Mouse (Mus musculus) embryonic facial prominence, embryonic 14.5 days (tissue): ENCODE results near the gene Emc8. TPM values are rescaled to one million over a fixed set of nuclear protein-coding genes. Genes with fewer than 3 reads are reported as not detected.

Experiments used
- ATAC-seq: fragments of 200-750 bp; cut with Nextera tagmentation; 2 replicates; pipeline ENCODE4 v1.8.0; 2017; ENCODE audit warnings: low read depth, moderate number of reproducible peaks, moderate TSS enrichment
- DNase-seq: peaks from one replicate; pipeline ENCODE4 v3.0.0-alpha.2; 2015; ENCODE audit warnings: low spot score
- H3K27ac ChIP-seq: fragments of 300-500 bp; sonication (generic); replicated peaks from 2 replicates; pipeline ENCODE4 v1.5.1; 2014; ENCODE audit warnings: low read depth, mild to moderate bottlenecking, low read length, moderate library complexity
- H3K27me3 ChIP-seq: fragments of 300-500 bp; sonication (generic); replicated peaks from 2 replicates; pipeline ENCODE4 v1.6.1; 2014; ENCODE audit warnings: low read length; ENCODE audit not compliant: control insufficient read depth, insufficient read depth
- H3K36me3 ChIP-seq: fragments of 300-500 bp; sonication (generic); 2 replicates; pipeline ENCODE4 v1.6.1; 2014; ENCODE audit warnings: low read length, mixed read lengths; ENCODE audit not compliant: control insufficient read depth, insufficient read depth
- H3K4me1 ChIP-seq: fragments of 300-500 bp; sonication (generic); 2 replicates; pipeline ENCODE4 v1.6.1; 2014; ENCODE audit warnings: antibody characterized with exemption, low read length; ENCODE audit not compliant: control insufficient read depth, insufficient read depth
- H3K4me2 ChIP-seq: fragments of 300-500 bp; sonication (generic); 2 replicates; pipeline ENCODE4 v1.6.1; 2014; ENCODE audit warnings: low read depth, mild to moderate bottlenecking, low read length, moderate library complexity, mixed read lengths
- H3K4me3 ChIP-seq: fragments of 300-500 bp; sonication (generic); 2 replicates; pipeline ENCODE4 v1.5.1; 2014; ENCODE audit warnings: low read depth, mild to moderate bottlenecking, low read length
- H3K9ac ChIP-seq: fragments of 300-500 bp; sonication (generic); 2 replicates; pipeline ENCODE4 v1.6.1; 2014; ENCODE audit warnings: low read depth, mild to moderate bottlenecking, low read length, moderate library complexity, mixed read lengths
- H3K9me3 ChIP-seq: fragments of 300-500 bp; sonication (generic); 2 replicates; pipeline ENCODE4 v1.6.1; 2016; ENCODE audit warnings: low read length; ENCODE audit not compliant: control insufficient read depth
- WGBS: fragments of 180-500 bp; shearing (Covaris S2); extraction: QIAGEN DNeasy Blood & Tissue Kit; methylation state at CpG from one replicate; pipeline ENCODE4 v1.1.7; 2014; 5-methylcytosine and 5-hydroxymethylcytosine counted together
- polyA plus RNA-seq: library from polyadenylated mRNA; unstranded; fragments of >200 nt; fragmentation: Nextera tagmentation; extraction: Ambion mirVana; gene quantifications from 2 replicates; pipeline ENCODE4 v1.2.1, GENCODE M21; 2014

The Emc8 gene
- polyA plus RNA-seq, 1 experiment from 2014 or later: 221 TPM

DNA sequence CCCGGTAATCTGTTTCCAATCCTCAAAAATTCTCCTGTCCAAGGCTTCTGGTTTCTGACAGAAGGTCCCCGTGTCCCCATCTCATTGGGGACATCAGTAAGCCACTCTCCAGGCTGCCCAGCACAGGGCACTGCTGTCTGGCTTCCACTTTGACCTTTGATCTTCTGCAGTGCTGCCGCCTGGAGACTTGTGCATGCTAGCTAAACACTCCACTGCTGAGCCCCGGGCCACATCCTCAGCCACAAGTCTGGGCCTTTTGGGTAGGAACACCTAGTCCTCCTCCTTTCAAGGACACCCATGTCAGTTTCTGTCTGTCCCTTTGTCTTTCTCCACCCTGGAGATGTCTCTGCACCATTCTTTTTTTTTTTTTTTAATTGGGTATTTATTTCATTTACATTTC, 24.6 kb upstream of the Emc8 start:
- H3K4me1 ChIP-seq: no peaks in the 10 kb centered on the region; the same call in 1 of the 2 replicates
- H3K36me3 ChIP-seq: no peaks in the 10 kb centered on the region
- H3K4me3 ChIP-seq: no peak overlapping the region
- WGBS: 54% methylated on average over 4 of the region's 4 CpGs
- no peak overlapping the region for H3K4me2 ChIP-seq
- H3K9me3 ChIP-seq: no peaks in the 10 kb centered on the region
- DNase-seq (no peak), ATAC-seq (no peak)
- no peaks in the 10 kb centered on the region for H3K27me3 ChIP-seq
- H3K27ac ChIP-seq: no peak overlapping the region
- H3K9ac ChIP-seq: no peak overlapping the region

DNA sequence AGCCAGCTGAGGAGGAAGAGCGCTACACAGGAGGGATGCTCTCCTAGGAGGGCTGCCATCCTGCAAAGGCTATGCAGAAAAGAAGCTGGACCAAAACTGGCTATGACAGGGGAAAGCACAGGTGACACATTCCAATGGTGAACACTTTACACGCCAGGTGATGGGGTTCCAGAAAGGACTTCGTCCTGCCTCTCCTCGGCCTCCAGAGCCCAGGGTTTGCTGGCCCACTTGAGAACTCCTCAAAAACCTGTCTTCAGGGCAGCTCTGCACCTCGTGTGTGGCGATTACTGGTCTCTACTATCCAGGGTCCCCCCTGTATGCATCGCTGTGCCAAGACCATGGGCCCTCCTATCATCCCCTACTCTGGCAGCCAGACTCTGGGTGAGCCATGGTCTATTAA, 20.1 kb upstream of the Emc8 start:
- Histone ChIP-seq H3K27me3 (no peaks in the 10 kb centered on the region), H3K4me2 (no peak overlapping the region)
- WGBS: 88% methylated on average over 7 of the region's 7 CpGs

DNA sequence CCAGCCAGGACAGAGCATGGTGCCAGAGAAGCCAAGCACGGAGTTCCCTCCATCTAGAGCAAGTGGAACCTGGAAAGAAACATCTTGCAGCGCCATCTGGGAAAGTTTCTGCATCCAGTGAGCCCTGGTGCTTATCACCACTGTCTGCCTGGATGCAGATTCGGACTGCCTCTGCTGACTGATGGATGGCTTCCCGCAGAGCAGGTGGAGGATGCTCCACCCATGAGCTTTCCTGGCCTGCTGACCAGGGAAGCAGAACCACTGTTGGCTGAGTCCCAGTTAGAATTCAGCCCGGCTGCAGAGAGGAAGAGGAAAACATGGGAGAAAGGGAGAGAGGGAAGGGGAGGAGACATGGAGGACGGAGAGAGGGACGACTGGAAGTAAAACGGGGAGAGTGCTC, 19.4 kb upstream of the Emc8 start:
- H3K9ac ChIP-seq: no peak overlapping the region
- 78% methylated on average over 8 of the region's 8 CpGs for WGBS
- no peak for ATAC-seq
- H3K36me3 ChIP-seq: no peaks in the 10 kb centered on the region
- no peaks in the 10 kb centered on the region for H3K9me3 ChIP-seq
- H3K4me2 ChIP-seq: no peak overlapping the region
- H3K27me3 ChIP-seq: no peaks in the 10 kb centered on the region
- DNase-seq: no peak
- no peak overlapping the region for H3K27ac ChIP-seq
- peaks cover 9% of the 10 kb centered on the region; the same call in 1 of the 2 replicates for H3K4me1 ChIP-seq
- H3K4me3 ChIP-seq: no peak overlapping the region

More for the DNA sequence above, 20.1 kb upstream of the Emc8 start:
- DNase-seq: no peak
- Histone ChIP-seq H3K9ac (no peak overlapping the region), H3K9me3 (no peaks in the 10 kb centered on the region), H3K27ac (no peak overlapping the region), H3K4me1 (peaks cover 9% of the 10 kb centered on the region; the same call in 1 of the 2 replicates), H3K36me3 (no peaks in the 10 kb centered on the region), H3K4me3 (no peak overlapping the region)
- no peak for ATAC-seq

DNA sequence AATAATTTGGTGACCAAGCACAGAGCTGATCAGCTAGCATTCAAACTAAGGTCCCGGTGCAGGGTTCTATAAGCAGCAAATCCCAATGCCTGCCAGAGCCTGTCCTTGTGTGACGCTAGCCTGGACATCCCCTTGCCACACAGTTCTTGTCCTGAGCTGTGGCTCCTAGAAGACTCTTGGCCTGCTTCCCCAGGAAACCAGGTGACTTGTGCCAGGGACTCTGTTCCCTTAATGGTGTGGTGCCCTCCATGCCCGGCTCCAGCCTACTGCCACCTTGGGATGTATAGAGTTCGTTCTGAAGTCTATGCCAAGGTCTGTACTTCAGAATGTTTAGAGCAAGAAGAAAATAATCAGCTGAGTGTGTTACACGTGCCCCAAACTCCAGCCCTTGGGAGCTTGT, 18.2 kb upstream of the Emc8 start:
- H3K4me2 ChIP-seq: no peak overlapping the region
- H3K27me3 ChIP-seq: no peaks in the 10 kb centered on the region
- ATAC-seq: no peak
- WGBS: 73% methylated on average over 5 of the region's 5 CpGs
- no peak overlapping the region for H3K4me3 ChIP-seq
- no peak overlapping the region for H3K9ac ChIP-seq
- peaks cover 9% of the 10 kb centered on the region; the same call in 1 of the 2 replicates for H3K4me1 ChIP-seq
- H3K9me3 ChIP-seq: no peaks in the 10 kb centered on the region
- H3K36me3 ChIP-seq: no peaks in the 10 kb centered on the region
- no peak overlapping the region; the same call in 1 of the 2 replicates for H3K27ac ChIP-seq
- no peak for DNase-seq

DNA sequence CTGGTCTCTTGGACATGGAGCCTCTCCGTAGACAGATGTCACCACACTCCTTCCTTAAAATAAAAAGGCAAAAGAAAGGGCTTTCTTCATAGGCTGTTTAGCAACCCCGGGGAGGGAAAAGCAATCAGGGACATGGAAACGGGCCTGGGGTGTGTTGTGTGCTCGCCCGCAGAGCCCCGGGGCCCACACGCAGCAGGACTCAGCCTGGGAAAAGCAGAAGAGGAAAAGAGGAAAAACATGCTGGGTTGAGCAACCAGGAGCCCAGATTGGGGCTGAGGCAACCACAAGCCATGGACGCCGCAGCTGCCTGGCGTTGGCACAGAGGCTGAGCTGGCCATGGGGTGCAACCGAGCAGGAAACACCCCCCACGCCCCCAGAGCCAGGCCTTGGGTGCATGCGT, 17.7 kb upstream of the Emc8 start:
- Histone ChIP-seq H3K9ac (no peak overlapping the region), H3K27ac (peak overlapping the region; percentile 67), H3K4me1 (peaks cover 9% of the 10 kb centered on the region; the same call in 1 of the 2 replicates), H3K27me3 (no peaks in the 10 kb centered on the region), H3K4me2 (no peak overlapping the region), H3K4me3 (no peak overlapping the region), H3K36me3 (no peaks in the 10 kb centered on the region), H3K9me3 (no peaks in the 10 kb centered on the region)
- 71% methylated on average over 13 of the region's 13 CpGs for WGBS
- no peak for DNase-seq
- no peak for ATAC-seq

DNA sequence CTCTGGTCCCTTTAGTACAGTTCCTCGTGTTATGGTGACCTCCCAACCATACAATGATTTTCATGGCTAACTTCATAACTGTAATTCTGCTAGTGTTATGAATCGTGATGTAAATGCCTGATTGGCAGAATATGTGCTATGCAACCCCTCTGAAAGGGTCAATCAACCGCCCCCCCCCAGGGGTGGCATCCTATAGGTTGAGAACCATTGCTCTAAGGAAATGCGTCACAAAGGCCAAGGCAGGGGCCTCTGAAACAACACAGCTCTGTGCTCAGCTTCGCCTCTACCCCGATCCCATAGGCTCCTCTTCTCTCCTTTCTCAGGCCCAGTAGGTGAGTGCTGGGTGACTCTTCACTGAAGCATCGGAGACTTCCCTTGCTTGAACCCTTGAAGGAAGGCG, 17.2 kb upstream of the Emc8 start:
- no peak for ATAC-seq
- H3K36me3 ChIP-seq: no peaks in the 10 kb centered on the region
- peaks cover 9% of the 10 kb centered on the region; the same call in 1 of the 2 replicates for H3K4me1 ChIP-seq
- no peak overlapping the region for H3K4me2 ChIP-seq
- DNase-seq: no peak
- peak overlapping the region; percentile 67 for H3K27ac ChIP-seq
- 0 out of 2 replicates have a peak overlapping the region, but pooled peaks have one; percentile 25 for H3K9ac ChIP-seq
- no peaks in the 10 kb centered on the region for H3K9me3 ChIP-seq
- H3K27me3 ChIP-seq: no peaks in the 10 kb centered on the region
- WGBS: 81% methylated on average over 8 of the region's 8 CpGs
- no peak overlapping the region for H3K4me3 ChIP-seq

DNA sequence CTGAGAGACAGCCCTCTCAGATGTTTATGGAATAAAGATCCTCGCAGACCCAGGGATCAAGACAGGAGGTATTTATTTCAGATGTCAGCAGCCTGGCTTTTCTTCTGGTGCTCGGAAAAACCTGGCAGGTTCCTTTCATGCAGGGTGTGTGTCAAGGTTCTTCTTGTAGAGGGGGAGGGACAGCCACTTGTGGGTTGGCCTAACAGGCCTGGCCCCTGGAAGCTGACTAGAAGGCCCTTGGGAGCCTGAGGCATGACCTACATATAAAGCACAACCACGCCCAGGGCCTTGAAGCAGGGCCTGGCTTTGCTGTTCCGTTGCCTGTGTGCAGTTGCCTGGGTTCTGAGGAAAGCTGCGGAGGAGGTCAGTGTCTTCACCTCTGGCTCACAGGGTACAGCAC, 16.7 kb upstream of the Emc8 start:
- Histone ChIP-seq H3K4me2 (no peak overlapping the region), H3K27me3 (no peaks in the 10 kb centered on the region), H3K9ac (peak overlapping the region; percentile 25; the same call in 1 of the 2 replicates), H3K4me3 (no peak overlapping the region), H3K36me3 (no peaks in the 10 kb centered on the region), H3K4me1 (peaks cover 9% of the 10 kb centered on the region; the same call in 1 of the 2 replicates), H3K9me3 (no peaks in the 10 kb centered on the region), H3K27ac (peak overlapping the region; percentile 67)
- DNase-seq (peak; percentile 65), ATAC-seq (0 out of 2 replicates have a peak, but pooled peaks have one; percentile 4)
- WGBS: 46% methylated on average over 5 of the region's 5 CpGs

DNA sequence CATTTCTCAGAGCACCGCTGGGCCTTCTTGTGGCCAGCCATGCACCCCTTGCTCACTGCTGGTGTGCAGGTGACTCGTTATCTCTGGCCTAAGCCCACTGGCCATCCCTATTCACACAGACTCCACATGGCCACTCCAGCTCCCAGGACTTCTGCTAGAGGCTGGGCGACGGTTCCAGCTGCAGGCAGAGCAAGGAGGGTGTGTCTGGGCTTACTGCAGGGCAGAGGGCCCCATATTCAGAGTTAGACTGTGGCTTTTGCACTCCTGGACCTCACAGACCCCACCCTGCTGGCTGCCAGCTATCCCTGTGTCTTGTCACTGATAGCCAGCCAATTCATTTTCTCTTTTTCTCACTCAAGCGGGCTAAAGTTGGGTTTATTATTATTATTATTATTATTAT, 15.7 kb upstream of the Emc8 start:
- Histone ChIP-seq H3K4me1 (peaks cover 9% of the 10 kb centered on the region; the same call in 1 of the 2 replicates), H3K9ac (no peak overlapping the region), H3K36me3 (no peaks in the 10 kb centered on the region), H3K27ac (no peak overlapping the region), H3K4me3 (no peak overlapping the region), H3K4me2 (no peak overlapping the region), H3K9me3 (no peaks in the 10 kb centered on the region), H3K27me3 (no peaks in the 10 kb centered on the region)
- ATAC-seq: no peak
- WGBS: 63% methylated on average over 5 of the region's 5 CpGs
- DNase-seq: no peak

DNA sequence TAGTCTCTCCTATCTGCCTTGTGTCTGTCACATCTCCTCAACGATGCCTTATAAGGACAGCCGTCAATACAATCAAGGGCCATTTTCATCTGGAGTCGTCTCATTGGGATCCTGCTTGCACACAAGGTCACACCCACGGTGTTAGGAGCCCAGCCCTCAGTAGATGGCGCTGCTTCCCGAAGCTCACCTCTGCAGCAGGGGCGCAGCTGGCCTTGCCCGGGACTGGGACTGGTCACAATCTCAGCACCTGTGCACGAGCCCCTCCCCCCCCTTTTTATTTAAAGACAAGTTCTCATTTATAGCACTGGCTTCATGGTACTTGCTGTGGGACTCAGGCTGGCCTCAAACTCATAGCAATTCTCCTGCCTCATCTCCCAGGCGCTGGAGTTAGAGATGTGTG, 15.2 kb upstream of the Emc8 start:
- ATAC-seq (peak; percentile 53; the same call in 1 of the 2 replicates), DNase-seq (peak; percentile 65)
- Histone ChIP-seq H3K4me1 (peaks cover 9% of the 10 kb centered on the region; the same call in 1 of the 2 replicates), H3K27ac (no peak overlapping the region), H3K9ac (no peak overlapping the region), H3K9me3 (no peaks in the 10 kb centered on the region), H3K4me3 (no peak overlapping the region), H3K36me3 (no peaks in the 10 kb centered on the region), H3K27me3 (no peaks in the 10 kb centered on the region), H3K4me2 (no peak overlapping the region)
- WGBS: 20% methylated on average over 10 of the region's 10 CpGs
